Mouse (Mus musculus) stomach, postnatal 0 days (tissue): ENCODE measurements around the gene A830018L16Rik.

ENCODE experiments used
- CTCF ChIP-seq: IDR thresholded peaks from 2 replicates; pipeline ENCODE4 v1.5.1; 2016; ENCODE audit warnings: antibody characterized with exemption, low read depth, mild to moderate bottlenecking, moderate library complexity
- EP300 ChIP-seq: optimal IDR thresholded peaks from 2 replicates; pipeline ENCODE3; 2016; ENCODE audit warnings: antibody characterized with exemption

GRCm38 (mm10) chr1:12008789-12009550 is 595.1 kb downstream of the A830018L16Rik start:
- TF ChIP-seq CTCF: no peak
- no peak for TF ChIP-seq EP300
